Mouse (Mus musculus) thymus, adult 2 months (tissue): ENCODE results near the gene Serinc4. TPM values are rescaled to one million over a fixed set of nuclear protein-coding genes. Genes with fewer than 3 reads are reported as not detected.

Experiments
- DNase-seq: peaks from one replicate; pipeline ENCODE4 v3.0.0; 2021
- H3K27ac ChIP-seq: fragments of 200-500 bp; 2 replicates; pipeline ENCODE4 v1.5.1; 2012; ENCODE audit warnings: low read length, control low read depth; ENCODE audit not compliant: control insufficient read depth, insufficient read depth
- H3K27me3 ChIP-seq: fragments of 200-500 bp; 2 replicates; pipeline ENCODE4 v1.6.1; 2012; ENCODE audit warnings: mild to moderate bottlenecking, low read length, moderate library complexity, mixed read lengths; ENCODE audit not compliant: control insufficient read depth, insufficient read depth
- H3K36me3 ChIP-seq: fragments of 200-500 bp; 2 replicates; pipeline ENCODE4 v1.6.1; 2012; ENCODE audit warnings: mild to moderate bottlenecking, low read length, moderate library complexity; ENCODE audit not compliant: control insufficient read depth, insufficient read depth
- H3K4me1 ChIP-seq: fragments of 200-500 bp; replicated peaks from 2 replicates; pipeline ENCODE4 v1.6.1; 2012; ENCODE audit warnings: low read length; ENCODE audit not compliant: control insufficient read depth, insufficient read depth
- H3K4me3 ChIP-seq: fragments of 200-500 bp; 2 replicates; pipeline ENCODE4 v1.5.1; 2012; ENCODE audit warnings: mild to moderate bottlenecking, low read length, control low read depth, moderate library complexity; ENCODE audit not compliant: control insufficient read depth, insufficient read depth
- CTCF ChIP-seq: fragments of 200-500 bp; IDR thresholded peaks from 2 replicates; pipeline ENCODE4 v1.5.1; 2012; ENCODE audit warnings: mild to moderate bottlenecking, control low read depth, low read length, moderate library complexity, borderline replicate concordance; ENCODE audit not compliant: control insufficient read depth, poor library complexity, insufficient read depth; ENCODE audit errors: extremely low read depth
- POLR2A ChIP-seq: fragments of 200-500 bp; IDR thresholded peaks from 2 replicates; pipeline ENCODE4 v1.6.1; 2012; ENCODE audit warnings: mild to moderate bottlenecking, low read length, control low read depth, moderate library complexity; ENCODE audit not compliant: control insufficient read depth, poor library complexity, insufficient read depth; ENCODE audit errors: extremely low read depth
- WGBS: fragments of 180-500 bp; shearing (Covaris S2); methylation state at CpG from one replicate; pipeline ENCODE4 v1.1.7; 2018; 5-methylcytosine and 5-hydroxymethylcytosine counted together
- polyA plus RNA-seq: library from polyadenylated mRNA; depleted of rRNA; stranded (reverse); fragments of >200 nt; gene quantifications from 2 replicates; pipeline ENCODE4 v1.2.3, GENCODE M21; 2012

Gene Serinc4
- polyA plus RNA-seq, 1 experiment, result 0.70 TPM

GRCm38 (mm10) chr2:121443068-121443349 lies 13.6 kb downstream of the Serinc4 start:
- TF ChIP-seq POLR2A (no peak), CTCF (no peak)

GRCm38 (mm10) chr2:121442259-121443067 lies 14.1 kb downstream of the Serinc4 start:
- H3K4me1 ChIP-seq, result peaks cover 11% of the 10 kb centered on the region
- no peaks in the 10 kb centered on the region for H3K27me3 ChIP-seq
- H3K36me3 ChIP-seq, result peaks cover 10% of the 10 kb centered on the region
- no peak overlapping the region for H3K27ac ChIP-seq
- TF ChIP-seq POLR2A, result no peak
- no peak for TF ChIP-seq CTCF
- 3% methylated on average over 30 of the region's 30 CpGs for WGBS
- H3K4me3 ChIP-seq, result peak overlapping the region; percentile 40
- DNase-seq, result peak; percentile 61

More at GRCm38 (mm10) chr2:121443068-121443349, 13.6 kb downstream of the Serinc4 start:
- Histone ChIP-seq H3K36me3 (peaks cover 5% of the 10 kb centered on the region), H3K27ac (no peak overlapping the region), H3K4me3 (no peak overlapping the region), H3K4me1 (peaks cover 11% of the 10 kb centered on the region), H3K27me3 (no peaks in the 10 kb centered on the region)
- no peak for DNase-seq
- WGBS, result 13% methylated on average over 8 of the region's 8 CpGs

- Histone ChIP-seq H3K4me1 (peaks cover 11% of the 10 kb centered on the region), H3K27ac (no peak overlapping the region), H3K36me3 (peaks cover 17% of the 10 kb centered on the region), H3K27me3 (no peaks in the 10 kb centered on the region), H3K4me3 (peak overlapping the region; percentile 40; the same call in 1 of the 2 replicates)
- 31% methylated on average over 11 of the region's 11 CpGs for WGBS
- no peak for DNase-seq
- TF ChIP-seq CTCF, result no peak
- TF ChIP-seq POLR2A, result no peak
Observed at GRCm38 (mm10) chr2:121441800-121442199, 14.8 kb downstream of the Serinc4 start.

- 82% methylated on average over 5 of the region's 5 CpGs for WGBS
- no peak overlapping the region for H3K4me3 ChIP-seq
- H3K27ac ChIP-seq, result no peak overlapping the region
- H3K36me3 ChIP-seq, result peaks cover 25% of the 10 kb centered on the region
- peaks cover 11% of the 10 kb centered on the region for H3K4me1 ChIP-seq
- TF ChIP-seq CTCF, result no peak
- no peak for TF ChIP-seq POLR2A
- DNase-seq, result no peak
- no peaks in the 10 kb centered on the region for H3K27me3 ChIP-seq
Observed at GRCm38 (mm10) chr2:121440834-121441605, 15.6 kb downstream of the Serinc4 start.

GRCm38 (mm10) chr2:121439746-121440145 lies 16.8 kb downstream of the Serinc4 start:
- no peak overlapping the region for H3K27ac ChIP-seq
- WGBS, result 95% methylated on average over 4 of the region's 4 CpGs
- TF ChIP-seq CTCF, result no peak
- TF ChIP-seq POLR2A, result no peak
- DNase-seq, result no peak
- no peak overlapping the region for H3K4me3 ChIP-seq
- H3K36me3 ChIP-seq, result peaks cover 37% of the 10 kb centered on the region
- no peaks in the 10 kb centered on the region for H3K27me3 ChIP-seq
- H3K4me1 ChIP-seq, result peaks cover 11% of the 10 kb centered on the region

- no peaks in the 10 kb centered on the region for H3K4me1 ChIP-seq
- H3K4me3 ChIP-seq, result no peak overlapping the region
- H3K27me3 ChIP-seq, result no peaks in the 10 kb centered on the region
- H3K36me3 ChIP-seq, result peaks cover 86% of the 10 kb centered on the region
- WGBS, result 100% methylated on average over 1 of the region's 1 CpGs
- TF ChIP-seq POLR2A, result no peak
- no peak for TF ChIP-seq CTCF
- H3K27ac ChIP-seq, result no peak overlapping the region
- DNase-seq, result no peak
Observed at GRCm38 (mm10) chr2:121434854-121435253, 21.7 kb downstream of the Serinc4 start.
